Mouse (Mus musculus) 3134 (cell line): ENCODE data around the gene Otulin.

Source experiments
- DNase-seq: peaks from one replicate; pipeline ENCODE4 v3.0.0-alpha.2; 2011; ENCODE audit warnings: low spot score; ENCODE audit not compliant: insufficient read length; ENCODE audit errors: extremely low read depth

Gene Otulin

DNA sequence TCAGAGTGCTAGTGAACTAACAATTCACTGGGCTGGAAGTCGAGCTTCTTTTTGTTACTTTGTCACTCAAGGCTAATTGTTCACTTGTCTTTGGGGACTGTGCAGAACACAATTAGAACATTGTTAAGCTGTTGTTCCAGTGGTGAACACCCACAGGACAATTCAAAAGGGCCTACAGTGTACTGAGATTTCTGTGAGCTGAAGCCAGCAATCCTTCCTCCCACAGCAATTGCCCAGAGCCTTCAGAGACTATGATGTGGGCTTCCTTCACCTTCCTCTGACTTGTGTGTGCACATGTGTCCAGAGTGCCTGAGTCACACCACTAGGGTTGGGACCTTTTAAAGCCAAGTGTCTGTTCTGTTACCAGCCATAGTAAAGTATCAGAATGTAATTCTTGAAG lies 113.6 kb downstream of the Otulin start:
- no peak for DNase-seq

GRCm38 (mm10) chr15:27508982-27509381 lies 121.5 kb downstream of the Otulin start:
- DNase-seq = no peak

- no peak for DNase-seq
These were observed 122.3 kb downstream of the Otulin start for GRCm38 (mm10) chr15:27508169-27508568.

DNA sequence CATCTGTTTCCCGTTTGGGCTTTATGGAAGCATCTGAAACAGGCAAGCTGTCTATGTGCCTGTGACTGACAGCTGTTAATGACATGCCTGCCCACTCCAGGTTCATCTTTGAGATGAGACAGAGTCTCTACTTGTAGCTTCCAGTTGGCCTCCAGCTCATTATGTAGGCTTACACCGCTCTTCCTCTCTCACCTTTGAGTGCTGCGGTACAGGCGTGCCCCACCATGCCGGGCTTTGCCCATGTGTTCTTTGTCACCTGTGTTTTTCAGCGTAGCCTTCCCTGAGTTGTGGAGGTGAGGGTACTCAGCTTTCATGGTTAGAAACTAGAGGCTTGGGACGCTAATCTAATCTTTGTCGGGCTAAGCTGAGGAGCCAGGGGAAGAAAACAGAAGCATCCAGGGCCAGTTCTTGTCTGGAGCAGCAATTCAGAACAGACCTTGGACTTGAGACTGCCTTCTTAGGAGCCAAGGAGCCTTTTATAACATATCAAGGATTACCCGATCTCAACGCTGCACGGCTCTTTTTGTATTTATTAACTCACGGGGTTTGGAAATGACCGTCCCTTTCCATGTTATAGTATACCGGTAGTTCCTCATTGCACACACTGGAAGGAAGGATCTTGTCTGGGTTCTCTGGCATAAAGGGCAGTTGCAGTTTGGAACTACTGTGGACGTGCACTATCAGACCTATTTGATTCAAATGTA lies 123.4 kb downstream of the Otulin start:
- DNase-seq = no peak

DNA sequence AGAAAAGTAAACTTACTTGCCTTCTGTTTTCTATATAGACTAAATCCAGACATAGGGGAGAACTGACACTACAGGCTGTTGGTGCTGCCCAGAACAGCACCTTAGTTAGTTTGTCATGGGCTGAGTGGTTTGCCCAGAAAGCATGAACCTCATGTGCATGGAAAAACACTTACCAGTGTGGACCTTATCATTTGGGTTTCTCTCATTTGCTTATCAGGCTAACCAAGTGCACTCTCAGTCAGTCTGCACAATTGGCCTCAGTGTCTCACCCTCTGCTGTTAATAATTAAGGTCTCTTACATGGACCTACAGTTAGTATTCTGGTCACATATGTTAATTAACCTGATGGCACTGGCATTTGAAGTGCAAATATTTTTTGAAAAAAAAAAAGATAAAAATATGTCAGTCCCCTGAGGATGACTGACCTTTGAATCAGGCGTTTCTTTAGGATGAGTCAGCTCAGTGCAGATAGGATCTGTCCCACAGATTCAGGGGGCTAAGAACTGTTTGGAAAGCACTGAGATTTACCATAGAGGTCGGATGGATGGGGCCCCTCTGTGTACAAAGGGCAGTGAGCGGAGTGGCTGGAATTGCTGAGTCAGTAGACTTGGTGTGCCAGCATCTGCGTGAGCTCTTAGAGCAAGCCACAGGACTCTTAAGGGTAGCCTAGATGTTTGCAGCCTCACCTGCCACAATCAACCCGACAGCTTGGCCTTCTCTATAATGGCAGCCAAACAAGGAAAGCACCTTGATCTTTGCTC lies 124.2 kb downstream of the Otulin start:
- no peak for DNase-seq

GRCm38 (mm10) chr15:27503801-27504730 lies 126.4 kb downstream of the Otulin start:
- DNase-seq = no peak

GRCm38 (mm10) chr15:27503221-27503620 lies 127.3 kb downstream of the Otulin start:
- DNase-seq = no peak

DNA sequence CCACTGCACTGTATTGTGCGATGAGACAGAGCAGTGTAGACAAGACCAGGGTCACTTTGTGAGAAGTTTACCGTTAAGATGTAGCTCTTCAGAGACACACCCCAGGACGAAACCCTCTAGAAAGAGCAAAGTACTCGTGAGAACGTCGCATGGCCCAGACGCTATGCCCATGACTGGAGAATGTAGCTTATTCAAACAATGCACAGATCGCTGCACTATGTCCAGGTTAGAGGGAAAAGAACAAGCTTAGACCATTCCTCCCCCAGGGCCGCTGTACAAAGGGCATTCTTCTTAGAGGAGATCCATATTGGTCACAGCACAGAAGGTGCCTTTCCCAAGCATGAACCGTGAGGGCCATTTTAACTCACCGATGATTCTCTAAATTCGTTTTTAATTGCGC lies 128.2 kb downstream of the Otulin start:
- no peak for DNase-seq

GRCm38 (mm10) chr15:27500390-27500789 lies 130.1 kb downstream of the Otulin start:
- no peak for DNase-seq

- DNase-seq = no peak
These were observed 132.4 kb downstream of the Otulin start for GRCm38 (mm10) chr15:27498078-27498477.

- DNase-seq = no peak
These were observed 133.0 kb downstream of the Otulin start for GRCm38 (mm10) chr15:27497300-27497997.

DNA sequence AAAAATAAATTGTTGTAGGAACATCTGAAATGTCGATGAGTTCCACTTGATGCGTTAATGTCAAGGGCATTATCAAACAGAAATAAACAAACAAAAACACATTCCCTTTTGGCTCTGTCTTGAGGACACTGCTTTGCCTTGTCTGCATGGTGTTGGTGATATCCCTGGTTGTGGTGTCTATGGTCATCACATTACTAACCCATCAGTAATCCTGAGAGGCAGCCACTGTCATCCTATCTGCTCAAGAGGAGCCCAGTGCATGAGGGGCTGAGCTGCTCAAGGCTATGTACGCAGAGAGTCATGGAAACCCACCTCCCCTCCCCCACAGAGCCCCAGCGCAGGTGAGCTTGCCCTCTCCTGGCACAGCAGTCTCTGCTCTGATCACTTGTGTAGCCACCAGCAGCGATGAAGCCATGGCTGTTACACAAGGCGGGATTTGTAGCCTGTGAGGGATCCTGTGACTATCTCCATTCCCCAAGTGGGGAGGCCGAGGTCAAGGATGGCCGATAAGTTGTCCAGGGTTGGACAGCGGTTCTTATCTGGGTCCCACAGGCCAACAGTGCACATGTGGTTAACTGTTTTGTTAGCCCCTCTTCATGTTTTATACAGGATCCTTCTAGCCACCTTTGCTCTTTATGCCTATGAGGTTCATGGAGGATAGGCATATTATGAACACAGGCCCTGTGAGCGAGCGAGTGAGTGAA lies 133.7 kb downstream of the Otulin start:
- DNase-seq = no peak

DNA sequence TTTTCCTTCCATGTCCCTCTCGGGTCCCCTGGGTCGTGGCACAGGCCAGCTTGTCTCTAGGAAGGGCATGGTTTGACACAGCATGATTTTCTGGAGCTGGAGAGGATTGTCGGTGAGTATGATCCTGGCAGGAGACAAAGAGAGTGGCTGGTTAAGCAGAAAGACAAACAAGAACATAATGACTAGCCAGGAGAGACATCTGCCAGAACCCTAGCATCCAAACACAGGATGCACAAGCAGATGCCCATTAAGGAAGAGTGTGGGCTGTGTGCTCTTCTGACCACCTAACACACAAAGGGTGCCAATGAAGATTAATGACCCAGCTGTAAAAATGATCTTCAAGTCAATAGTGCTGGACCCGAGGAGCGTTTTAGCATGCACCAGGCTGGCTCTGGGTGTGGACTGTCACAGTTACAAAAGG lies 134.5 kb downstream of the Otulin start:
- no peak for DNase-seq

GRCm38 (mm10) chr15:27493516-27493915 lies 137.0 kb downstream of the Otulin start:
- DNase-seq = no peak

GRCm38 (mm10) chr15:27492734-27493133 lies 137.8 kb downstream of the Otulin start:
- no peak for DNase-seq
